Mouse (Mus musculus) embryonic facial prominence, embryonic 13.5 days (tissue): ENCODE results near the gene Ccl22. TPM values are rescaled to one million over a fixed set of nuclear protein-coding genes. Genes with fewer than 3 reads are reported as not detected.

Source experiments
- ATAC-seq: fragments of 200-750 bp; cut with Nextera tagmentation; 2 replicates; pipeline ENCODE4 v1.8.0; 2017; ENCODE audit warnings: low read depth; ENCODE audit not compliant: insufficient number of reproducible peaks, insufficient read depth, low FRiP score, low TSS enrichment
- H3K27ac ChIP-seq: fragments of 300-500 bp; sonication (generic); 2 replicates; pipeline ENCODE4 v1.5.1; 2015; ENCODE audit warnings: moderate library complexity, mild to moderate bottlenecking, inconsistent platforms
- H3K27me3 ChIP-seq: fragments of 300-500 bp; sonication (generic); 2 replicates; pipeline ENCODE4 v1.6.1; 2015; ENCODE audit warnings: mild to moderate bottlenecking, inconsistent platforms
- H3K36me3 ChIP-seq: fragments of 300-500 bp; sonication (generic); 2 replicates; pipeline ENCODE4 v1.6.1; 2015; ENCODE audit warnings: mild to moderate bottlenecking, inconsistent platforms
- H3K4me1 ChIP-seq: fragments of 300-500 bp; sonication (generic); 2 replicates; pipeline ENCODE4 v1.6.1; 2015; ENCODE audit warnings: inconsistent platforms
- H3K4me2 ChIP-seq: fragments of 300-500 bp; sonication (generic); 2 replicates; pipeline ENCODE4 v1.6.1; 2015; ENCODE audit warnings: moderate library complexity, mild to moderate bottlenecking, inconsistent platforms
- H3K4me3 ChIP-seq: fragments of 300-500 bp; sonication (generic); 2 replicates; pipeline ENCODE4 v1.5.1; 2015; ENCODE audit warnings: mild to moderate bottlenecking, inconsistent platforms
- H3K9ac ChIP-seq: fragments of 300-500 bp; sonication (generic); 2 replicates; pipeline ENCODE4 v1.6.1; 2015; ENCODE audit warnings: mild to moderate bottlenecking, inconsistent platforms
- H3K9me3 ChIP-seq: fragments of 300-500 bp; sonication (generic); 2 replicates; pipeline ENCODE4 v1.6.1; 2016; ENCODE audit warnings: inconsistent platforms
- WGBS: fragments of 180-500 bp; shearing (Covaris S2); methylation state at CpG from one replicate; pipeline ENCODE4 v1.1.7; 2015; ENCODE audit warnings: mixed read lengths; 5-methylcytosine and 5-hydroxymethylcytosine counted together
- polyA plus RNA-seq: library from polyadenylated mRNA; unstranded; fragments of >200 nt; fragmentation: Nextera tagmentation; extraction: Ambion mirVana; gene quantifications from 2 replicates; pipeline ENCODE4 v1.2.1, GENCODE M21; 2015

Gene Ccl22
- polyA plus RNA-seq, 1 experiment from 2014 or later = not detected

DNA sequence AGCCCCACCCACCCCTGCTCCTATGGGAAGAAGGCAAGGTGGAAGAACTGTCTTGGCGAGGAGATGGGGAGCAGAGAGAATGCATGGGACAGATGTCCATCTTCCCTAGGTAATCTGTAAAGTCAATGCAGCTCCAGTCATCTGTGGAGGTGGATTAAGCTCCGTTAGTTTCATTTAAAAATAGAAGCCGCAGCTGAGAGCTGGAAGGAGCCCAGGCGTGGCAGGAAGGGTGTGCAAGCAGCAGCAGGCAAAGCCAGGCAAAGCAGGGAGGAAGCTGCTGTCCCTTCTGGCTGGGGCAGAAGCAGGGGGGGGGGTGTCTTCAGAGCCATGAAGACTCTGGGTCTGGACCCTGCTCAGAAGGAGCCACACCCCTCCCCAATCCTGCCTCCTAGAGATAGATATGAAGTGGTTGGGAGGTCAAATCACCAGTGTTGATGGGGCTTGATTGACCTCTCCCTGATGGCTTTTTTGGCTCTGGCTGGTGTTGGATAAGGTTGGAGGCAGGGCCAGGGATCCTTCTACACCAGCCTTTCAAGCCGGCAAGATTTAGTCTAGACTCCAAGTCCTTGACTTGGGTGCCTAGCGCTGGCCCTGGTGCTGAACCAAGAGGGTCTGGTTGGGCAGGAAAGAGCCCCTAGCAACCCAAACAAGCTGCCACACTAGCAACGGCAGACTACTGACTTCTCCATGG, 55.0 kb downstream of the Ccl22 start:
- 60% methylated on average over 7 of the region's 7 CpGs for WGBS
- H3K9ac ChIP-seq = no peak overlapping the region
- H3K4me2 ChIP-seq = no peak overlapping the region
- no peaks in the 10 kb centered on the region for H3K36me3 ChIP-seq
- no peak for ATAC-seq
- no peaks in the 10 kb centered on the region for H3K9me3 ChIP-seq
- H3K4me3 ChIP-seq = no peak overlapping the region
- no peak overlapping the region for H3K27ac ChIP-seq
- H3K4me1 ChIP-seq = no peaks in the 10 kb centered on the region
- H3K27me3 ChIP-seq = no peaks in the 10 kb centered on the region

Other genes with a start within 250 kb of the Ccl22 start
- gene Cpne2, start 212.6 kb upstream of the Ccl22 start, polyA plus RNA-seq = 12.0 and 12.6 TPM in 2 replicates
- 44.1 and 48.1 TPM in 2 replicates for gene Rspry1, start 143.7 kb upstream of the Ccl22 start, polyA plus RNA-seq
- gene Fam192a, start 143.6 kb upstream of the Ccl22 start, polyA plus RNA-seq = 77.1 and 85.3 TPM in 2 replicates
- 152 and 163 TPM in 2 replicates for gene Arl2bp, start 79.0 kb upstream of the Ccl22 start, polyA plus RNA-seq
- 3.4 and 4.1 TPM in 2 replicates for gene Pllp, start 49.3 kb upstream of the Ccl22 start, polyA plus RNA-seq
- gene Cx3cl1, start 26.4 kb downstream of the Ccl22 start, polyA plus RNA-seq = 7.8 and 9.8 TPM in 2 replicates
- not detected in 2 replicates for gene Ccl17, start 64.9 kb downstream of the Ccl22 start, polyA plus RNA-seq
- gene Coq9, start 92.7 kb downstream of the Ccl22 start, polyA plus RNA-seq = 61.8 and 65.9 TPM in 2 replicates
- gene Ciapin1, start 92.8 kb downstream of the Ccl22 start, polyA plus RNA-seq = 109 and 123 TPM in 2 replicates
- 152 and 159 TPM in 2 replicates for gene Polr2c, start 111.9 kb downstream of the Ccl22 start, polyA plus RNA-seq
- gene Dok4, start 130.7 kb downstream of the Ccl22 start, polyA plus RNA-seq = 23.2 and 23.7 TPM in 2 replicates
- gene Ccdc102a, start 172.5 kb downstream of the Ccl22 start, polyA plus RNA-seq = 38.0 and 40.7 TPM in 2 replicates
- gene Adgrg5, start 178.1 kb downstream of the Ccl22 start, polyA plus RNA-seq = 0.07 and 0.12 TPM in 2 replicates
- 18.4 and 19.8 TPM in 2 replicates for gene Adgrg1, start 229.2 kb downstream of the Ccl22 start, polyA plus RNA-seq